9 mouse cellular contexts compared by ENCODE assay signal in the genomic region with DNA sequence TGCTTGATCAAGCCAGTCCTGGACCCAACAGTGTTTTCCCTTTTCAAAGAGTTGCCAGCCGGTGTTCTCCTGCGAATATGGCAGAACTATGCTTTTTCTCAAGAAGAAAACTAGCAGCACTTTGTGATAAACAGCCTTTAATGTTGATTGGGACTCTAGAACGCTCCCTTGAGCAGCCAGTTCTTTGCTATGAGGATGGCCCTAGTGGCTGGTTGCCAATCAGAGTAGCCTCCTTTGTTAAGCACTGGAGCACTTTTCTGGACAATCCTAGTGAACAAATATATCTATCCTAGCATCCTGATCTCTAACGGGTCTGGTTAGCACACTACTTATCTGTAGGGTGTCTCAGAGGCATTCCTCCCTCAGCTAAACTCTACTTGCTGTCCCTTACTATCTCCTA. TPM values are rescaled to one million over a fixed set of nuclear protein-coding genes. Genes with fewer than 3 reads are reported as not detected.
DNase-seq lines count a peak whose midpoint lies in the region; ATAC-seq and TF ChIP-seq lines count a peak whose summit lies in the region.
"Not testable (repeated sequence)": the region's sequence is repeated elsewhere in the genome, so short reads cannot be mapped to it uniquely, and the experiment has no call there.
"Had no signal": no experiment of that assay in that cellular context is flagged by ENCODE, and none has a peak within 500 bp of the region (broad histone marks: within the 10 kb centered on the region; RNA-seq: fewer than 3 reads in every experiment).

No protein-coding gene starts in this region.

- not testable (repeated sequence) for ATAC-seq in forebrain, embryonic 14.5 days; kidney, embryonic 14.5 days (ENCODE audit: low FRiP score, low TSS enrichment); limb, embryonic 15.5 days (ENCODE audit: insufficient number of reproducible peaks, low FRiP score, low TSS enrichment, low read depth); stomach, embryonic 14.5 days (ENCODE audit: insufficient number of reproducible peaks, insufficient read depth, low FRiP score, low read depth)

- H3K36me3 ChIP-seq in CH12.LX (replicated peaks in 1 of 2; ENCODE audit: control insufficient read depth in 1 of 2, insufficient read depth in 1 of 2, low read length in 1 of 2) = peaks cover 4 to 13% of the 10 kb centered on the region in 2 experiments
- not testable (repeated sequence) for H3K36me3 ChIP-seq in forebrain, embryonic 14.5 days (ENCODE audit: control insufficient read depth, insufficient read depth, low read length); kidney, embryonic 14.5 days (ENCODE audit: control insufficient read depth, insufficient read depth, low read length); stomach, embryonic 14.5 days (ENCODE audit: control insufficient read depth, insufficient read depth, low read length)
- H3K36me3 ChIP-seq in limb, embryonic 15.5 days = peaks cover 14% of the 10 kb centered on the region; the same call in 1 of the 2 replicates
- peaks cover 18% of the 10 kb centered on the region for H3K36me3 ChIP-seq in midbrain, embryonic 10.5 days

- H3K27ac ChIP-seq in CH12.LX (ENCODE audit: insufficient read depth, low read depth); forebrain, embryonic 14.5 days (ENCODE audit: low read depth, low read length); kidney, embryonic 14.5 days (ENCODE audit: low read depth, low read length); limb, embryonic 15.5 days; midbrain, embryonic 10.5 days (replicated peaks); stomach, embryonic 14.5 days (ENCODE audit: low read length): not testable (repeated sequence)

- H3K4me3 ChIP-seq in CH12.LX (replicated peaks in 1 of 3; ENCODE audit: low read depth in 2 of 3, low read length in 2 of 3, poor library complexity in 1 of 3) = peak overlapping the region; percentile 68 to 83 (median 77)
- peak overlapping the region; percentile 58; the same call in 1 of the 2 replicates for H3K4me3 ChIP-seq in forebrain, embryonic 14.5 days (ENCODE audit: low read depth, low read length)
- H3K4me3 ChIP-seq in kidney, embryonic 14.5 days (ENCODE audit: low read length) = peak overlapping the region; percentile 66
- H3K4me3 ChIP-seq in limb, embryonic 15.5 days = peak overlapping the region; percentile 73
- H3K4me3 ChIP-seq in midbrain, embryonic 10.5 days = peak overlapping the region; percentile 71
- peak overlapping the region; percentile 60 for H3K4me3 ChIP-seq in stomach, embryonic 14.5 days (ENCODE audit: low read depth, low read length)

- H3K9ac ChIP-seq in CH12.LX (ENCODE audit: insufficient read depth, low read depth) = peak overlapping the region; percentile 64
- H3K9ac ChIP-seq in forebrain, embryonic 14.5 days (ENCODE audit: low read length); limb, embryonic 15.5 days; stomach, embryonic 14.5 days (replicated peaks; ENCODE audit: low read depth, low read length): not testable (repeated sequence)
- H3K9ac ChIP-seq in kidney, embryonic 14.5 days (ENCODE audit: low read depth, low read length) = 0 out of 2 replicates have a peak overlapping the region, but pooled peaks have one; percentile 34

- dilution Hi-C loops in CH12.LX (cut with MboI; ENCODE audit: extremely low pct_ligation_motif_present, extremely low pct_unique_long_range_greater_than_20kb, low sequenced_read_pairs) = not testable (repeated sequence)

- not testable (repeated sequence) for TF ChIP-seq POLR2A in CH12.LX (IDR thresholded peaks at IDR 0.05; ENCODE audit: low read depth, low read length)

- peaks cover 0 to 12% of the 10 kb centered on the region in 2 experiments; a peak in 2 of 4 replicates for H3K4me1 ChIP-seq in CH12.LX (ENCODE audit: control insufficient read depth in 1 of 2, insufficient read depth in 2 of 2)
- not testable (repeated sequence) for H3K4me1 ChIP-seq in forebrain, embryonic 14.5 days (ENCODE audit: control insufficient read depth, insufficient read depth, low read length); kidney, embryonic 14.5 days (ENCODE audit: control insufficient read depth, insufficient read depth, low read length); limb, embryonic 15.5 days; midbrain, embryonic 10.5 days; stomach, embryonic 14.5 days (ENCODE audit: control insufficient read depth, insufficient read depth, low read length)

- H3K9me3 ChIP-seq in CH12.LX (replicated peaks; ENCODE audit: low read length); forebrain, embryonic 14.5 days (replicated peaks; ENCODE audit: control insufficient read depth, low read length); kidney, embryonic 14.5 days (ENCODE audit: control insufficient read depth, low read length); limb, embryonic 15.5 days; stomach, embryonic 14.5 days (ENCODE audit: control insufficient read depth, low read depth, low read length): not testable (repeated sequence)
- H3K9me3 ChIP-seq in midbrain, embryonic 10.5 days (replicated peaks) = peaks cover 39% of the 10 kb centered on the region

- H3K27me3 ChIP-seq in CH12.LX (replicated peaks) = peaks cover 13% of the 10 kb centered on the region
- H3K27me3 ChIP-seq in forebrain, embryonic 14.5 days (replicated peaks; ENCODE audit: control insufficient read depth, insufficient read depth, low read length); kidney, embryonic 14.5 days (ENCODE audit: control insufficient read depth, insufficient read depth, low read length); limb, embryonic 15.5 days; midbrain, embryonic 10.5 days (ENCODE audit: low read depth, poor library complexity, severe bottlenecking); stomach, embryonic 14.5 days (ENCODE audit: control insufficient read depth, insufficient read depth, low read length): not testable (repeated sequence)

- in situ Hi-C loops in CH12.LX (cut with MboI; ENCODE audit: low pct_ligation_motif_present, low pct_unique_long_range_greater_than_20kb, low sequenced_read_pairs) = loop anchor here (10.0 kb wide), 1 partner anchor 114 kb away; no protein-coding TSS in a partner anchor

- H3K79me2 ChIP-seq in CH12.LX (replicated peaks; ENCODE audit: control insufficient read depth, extremely low read depth, insufficient read depth, poor library complexity, severe bottlenecking) = not testable (repeated sequence)

- not testable (repeated sequence) for TF ChIP-seq CTCF in CH12.LX (conservative IDR thresholded peaks at IDR 0.05 in 1 of 2, IDR thresholded peaks at IDR 0.05 in 1 of 2; ENCODE audit: low read depth in 2 of 2, low read length in 2 of 2)

- TF ChIP-seq EP300 in CH12.LX (IDR thresholded peaks at IDR 0.05; ENCODE audit: low read length) = not testable (repeated sequence)

- not testable (repeated sequence) for TF ChIP-seq RAD21 in CH12.LX (IDR thresholded peaks at IDR 0.05; ENCODE audit: low read depth, low read length)

- peak overlapping the region; percentile 56; the same call in 1 of the 2 replicates for H3K4me2 ChIP-seq in CH12.LX (ENCODE audit: insufficient read depth, low read depth, poor library complexity, severe bottlenecking)
- peak overlapping the region; percentile 75 for H3K4me2 ChIP-seq in forebrain, embryonic 14.5 days (ENCODE audit: low read length)
- peak overlapping the region; percentile 73 for H3K4me2 ChIP-seq in kidney, embryonic 14.5 days (replicated peaks; ENCODE audit: low read depth, low read length)
- peak overlapping the region; percentile 85 for H3K4me2 ChIP-seq in limb, embryonic 15.5 days
- peak overlapping the region; percentile 78 for H3K4me2 ChIP-seq in stomach, embryonic 14.5 days (replicated peaks; ENCODE audit: low read depth, low read length)

- not testable (repeated sequence) for DNase-seq in CH12.LX (ENCODE audit: extremely low read depth); forebrain, embryonic 14.5 days (ENCODE audit: low spot score); midbrain, embryonic 10.5 days (ENCODE audit: low spot score)
- peak; percentile 36 to 51 for DNase-seq in cerebellum, postnatal 10 days
- peak; percentile 18 for DNase-seq in heart, postnatal 4 days

- 89% methylated on average over 1 of the region's 4 CpGs for WGBS in forebrain, embryonic 14.5 days
- 61% methylated on average over 2 of the region's 4 CpGs for WGBS in kidney, embryonic 14.5 days
- WGBS in limb, embryonic 15.5 days = 74% methylated on average over 4 of the region's 4 CpGs
- WGBS in midbrain, embryonic 10.5 days = 80% methylated on average over 3 of the region's 4 CpGs
- 49% methylated on average over 2 of the region's 4 CpGs for WGBS in stomach, embryonic 14.5 days

RNA-seq across cellular contexts. Expression of gene Gm20449, which starts 0.8 kb away (rescaled TPM):
- total RNA-seq in CH12.LX (2012; rRNA removed) (not detected in 2 replicates), CH12.LX (2014; rRNA removed) (not detected in 2 replicates)
- polyA plus RNA-seq in CH12.LX (2012; ENCODE audit: insufficient read length, low read depth) = not detected in 2 replicates
- 0.10 TPM in 1 of 2 replicates, not detected in the other for polyA plus RNA-seq in forebrain, embryonic 14.5 days (2014; fragmentation: Nextera tagmentation; extraction: Ambion mirVana)
- under 1 TPM; 0.12 to 0.23 TPM for total RNA-seq in heart, postnatal 4 days (2021)
- polyA plus RNA-seq in kidney, embryonic 14.5 days (2014; fragmentation: Nextera tagmentation; extraction: Ambion mirVana) = 0.13 TPM in 1 of 2 replicates, not detected in the other
- 0.13 and 0.16 TPM in 2 replicates for polyA plus RNA-seq in limb, embryonic 15.5 days (2015; fragmentation: Nextera tagmentation; extraction: Ambion mirVana)
- 0.04 TPM in 1 of 2 replicates, not detected in the other for polyA plus RNA-seq in midbrain, embryonic 10.5 days (2016; fragmentation: Nextera tagmentation; extraction: Ambion mirVana)
- polyA plus RNA-seq in stomach, embryonic 14.5 days (2014; fragmentation: Nextera tagmentation; extraction: Ambion mirVana) = 0.10 and 0.22 TPM in 2 replicates
- polyA plus RNA-seq: C2C12 had no signal

RNA-seq across cellular contexts. Expression of gene AW146154, which starts 1.2 kb away (rescaled TPM):
- total RNA-seq in CH12.LX (2012; rRNA removed) = 6.4 and 8.9 TPM in 2 replicates
- total RNA-seq in CH12.LX (2014; rRNA removed) = 10.0 and 11.8 TPM in 2 replicates
- polyA plus RNA-seq in CH12.LX (2012; ENCODE audit: insufficient read length, low read depth) = 2.6 and 4.4 TPM in 2 replicates
- polyA plus RNA-seq in forebrain, embryonic 14.5 days (2014; fragmentation: Nextera tagmentation; extraction: Ambion mirVana) = 5.1 and 5.2 TPM in 2 replicates
- total RNA-seq in heart, postnatal 4 days (2021) = 1 to 10 TPM; 5.1 to 6.0 TPM
- polyA plus RNA-seq in kidney, embryonic 14.5 days (2014; fragmentation: Nextera tagmentation; extraction: Ambion mirVana) = 9.2 and 11.5 TPM in 2 replicates
- 10.0 and 11.7 TPM in 2 replicates for polyA plus RNA-seq in limb, embryonic 15.5 days (2015; fragmentation: Nextera tagmentation; extraction: Ambion mirVana)
- 8.4 and 13.4 TPM in 2 replicates for polyA plus RNA-seq in midbrain, embryonic 10.5 days (2016; fragmentation: Nextera tagmentation; extraction: Ambion mirVana)
- polyA plus RNA-seq in stomach, embryonic 14.5 days (2014; fragmentation: Nextera tagmentation; extraction: Ambion mirVana) = 13.8 and 16.3 TPM in 2 replicates

RNA-seq across cellular contexts. Expression of gene Vmn2r57, which starts 50.0 kb away (rescaled TPM):
- total RNA-seq in CH12.LX (2012; rRNA removed) = not detected in 2 replicates
- total RNA-seq in CH12.LX (2014; rRNA removed) = not detected in 2 replicates
- not detected in 2 replicates for polyA plus RNA-seq in CH12.LX (2012; ENCODE audit: insufficient read length, low read depth)
- polyA plus RNA-seq in forebrain, embryonic 14.5 days (2014; fragmentation: Nextera tagmentation; extraction: Ambion mirVana) = 0.24 and 0.28 TPM in 2 replicates
- under 1 TPM; 0.07 to 0.09 TPM for total RNA-seq in heart, postnatal 4 days (2021)
- polyA plus RNA-seq in kidney, embryonic 14.5 days (2014; fragmentation: Nextera tagmentation; extraction: Ambion mirVana) = 0.24 and 0.38 TPM in 2 replicates
- polyA plus RNA-seq in limb, embryonic 15.5 days (2015; fragmentation: Nextera tagmentation; extraction: Ambion mirVana) = 0.21 and 0.26 TPM in 2 replicates
- polyA plus RNA-seq in midbrain, embryonic 10.5 days (2016; fragmentation: Nextera tagmentation; extraction: Ambion mirVana) = 0.21 TPM in 2 replicates
- polyA plus RNA-seq in stomach, embryonic 14.5 days (2014; fragmentation: Nextera tagmentation; extraction: Ambion mirVana) = 0.46 and 0.48 TPM in 2 replicates
- polyA plus RNA-seq: C2C12 had no signal
